Comparison of ENCODE assay signal across 8 mouse cellular contexts in genomic region chr10:18056391-18056745, GRCm38 (mm10). TPM values are rescaled to one million over a fixed set of nuclear protein-coding genes. Genes with fewer than 3 reads are reported as not detected.
DNase-seq lines count a peak whose midpoint lies in the region; ATAC-seq lines count a peak whose summit lies in the region.

No protein-coding gene starts in this region.

- H3K27me3 ChIP-seq in megakaryocyte, embryonic 14.5 days (replicated peaks), result no peaks in the 10 kb centered on the region
- H3K27me3 ChIP-seq in embryonic facial prominence, embryonic 14.5 days (replicated peaks; ENCODE audit: control insufficient read depth, insufficient read depth, low read length), result no peaks in the 10 kb centered on the region
- no peaks in the 10 kb centered on the region for H3K27me3 ChIP-seq in limb, embryonic 10.5 days (ENCODE audit: low read depth, poor library complexity, severe bottlenecking)
- no peaks in the 10 kb centered on the region for H3K27me3 ChIP-seq in neural tube, embryonic 15.5 days (replicated peaks)

- H3K36me3 ChIP-seq in megakaryocyte, embryonic 14.5 days (replicated peaks; ENCODE audit: low read length), result no peaks in the 10 kb centered on the region
- H3K36me3 ChIP-seq in embryonic facial prominence, embryonic 14.5 days (ENCODE audit: control insufficient read depth, insufficient read depth, low read length), result no peaks in the 10 kb centered on the region
- H3K36me3 ChIP-seq in limb, embryonic 10.5 days, result no peaks in the 10 kb centered on the region
- no peaks in the 10 kb centered on the region for H3K36me3 ChIP-seq in neural tube, embryonic 15.5 days

- peak overlapping the region; percentile 79 for H3K4me2 ChIP-seq in embryonic facial prominence, embryonic 14.5 days (ENCODE audit: low read depth, low read length)
- peak overlapping the region; percentile 70 for H3K4me2 ChIP-seq in neural tube, embryonic 15.5 days

- whole genome bisulfite sequencing in embryonic facial prominence, embryonic 14.5 days, result 0% methylated on average over 8 of the region's 8 CpGs
- 1% methylated on average over 8 of the region's 8 CpGs for WGBS in limb, embryonic 10.5 days
- WGBS in neural tube, embryonic 15.5 days, result under 1% methylated on average over 8 of the region's 8 CpGs

- H3K27ac ChIP-seq in embryonic facial prominence, embryonic 14.5 days (replicated peaks; ENCODE audit: low read depth, low read length), result peak overlapping the region; percentile 94
- H3K27ac ChIP-seq in limb, embryonic 10.5 days, result peak overlapping the region; percentile 96
- H3K27ac ChIP-seq in neural tube, embryonic 15.5 days (replicated peaks), result peak overlapping the region; percentile 94

- peak overlapping the region; percentile 93 for H3K9ac ChIP-seq in embryonic facial prominence, embryonic 14.5 days (ENCODE audit: low read depth, low read length)
- peak overlapping the region; percentile 96 for H3K9ac ChIP-seq in neural tube, embryonic 15.5 days (replicated peaks)

- H3K4me3 ChIP-seq in megakaryocyte, embryonic 14.5 days (replicated peaks), result peak overlapping the region; percentile 99
- peak overlapping the region; percentile 95 for H3K4me3 ChIP-seq in embryonic facial prominence, embryonic 14.5 days (ENCODE audit: low read depth, low read length)
- H3K4me3 ChIP-seq in limb, embryonic 10.5 days, result peak overlapping the region; percentile 99
- peak overlapping the region; percentile 97 for H3K4me3 ChIP-seq in neural tube, embryonic 15.5 days (replicated peaks)

- no peak for ATAC-seq in megakaryocyte, adult 5-6 weeks (ENCODE audit: poor library complexity, severe bottlenecking)
- no peak for ATAC-seq in embryonic facial prominence, embryonic 14.5 days (ENCODE audit: low read depth)
- no peak for ATAC-seq in neural tube, embryonic 15.5 days (ENCODE audit: low FRiP score)

- no peak for DNase-seq in embryonic facial prominence, embryonic 14.5 days (ENCODE audit: low spot score)
- no peak for DNase-seq in limb, embryonic 10.5 days (ENCODE audit: low spot score)
- no peak for DNase-seq in thymus, postnatal 36 days
- no peak for DNase-seq in yolk sac, embryonic 10.5 days (ENCODE audit: low spot score)
- no peak for DNase-seq in adrenal gland, postnatal 36 days

- H3K9me3 ChIP-seq in megakaryocyte, embryonic 14.5 days, result no peaks in the 10 kb centered on the region
- H3K9me3 ChIP-seq in embryonic facial prominence, embryonic 14.5 days (ENCODE audit: control insufficient read depth, low read length), result no peaks in the 10 kb centered on the region
- H3K9me3 ChIP-seq in limb, embryonic 10.5 days (replicated peaks), result no peaks in the 10 kb centered on the region
- H3K9me3 ChIP-seq in neural tube, embryonic 15.5 days (replicated peaks), result no peaks in the 10 kb centered on the region

- peaks cover 58% of the 10 kb centered on the region for H3K4me1 ChIP-seq in megakaryocyte, embryonic 14.5 days
- peaks cover 23% of the 10 kb centered on the region for H3K4me1 ChIP-seq in embryonic facial prominence, embryonic 14.5 days (ENCODE audit: control insufficient read depth, insufficient read depth, low read length)
- peaks cover 19% of the 10 kb centered on the region for H3K4me1 ChIP-seq in limb, embryonic 10.5 days
- H3K4me1 ChIP-seq in neural tube, embryonic 15.5 days, result peaks cover 25% of the 10 kb centered on the region

RNA-seq across cellular contexts. Expression of gene Reps1, which starts 0.7 kb away (rescaled TPM):
- 11.3 and 16.0 TPM in 2 replicates for polyA plus RNA-seq in megakaryocyte, embryonic 14.5 days (2012; ENCODE audit: insufficient read depth, low replicate concordance)
- total RNA-seq in megakaryocyte, adult 5-6 weeks (2015), result 67.3 and 78.2 TPM in 2 replicates
- 39.8 and 51.0 TPM in 2 replicates for total RNA-seq in megakaryocyte, adult 5-6 weeks (2017)
- 20.5 and 21.7 TPM in 2 replicates for polyA plus RNA-seq in embryonic facial prominence, embryonic 14.5 days (2014; fragmentation: Nextera tagmentation; extraction: Ambion mirVana)
- 17.8 and 18.3 TPM in 2 replicates for polyA plus RNA-seq in limb, embryonic 10.5 days (2016; fragmentation: Nextera tagmentation; extraction: Ambion mirVana)
- 19.3 and 25.6 TPM in 2 replicates for polyA plus RNA-seq in neural tube, embryonic 15.5 days (2015; fragmentation: Nextera tagmentation; extraction: Ambion mirVana)
- 10 to 100 TPM; 32.1 to 37.1 TPM for total RNA-seq in adrenal gland, postnatal 36 days (2021)

RNA-seq across cellular contexts. Expression of gene Abracl, which starts 33.3 kb away (rescaled TPM):
- 127 TPM in 1 of 2 replicates, not detected in the other for polyA plus RNA-seq in megakaryocyte, embryonic 14.5 days (2012; ENCODE audit: insufficient read depth, low replicate concordance)
- 291 and 343 TPM in 2 replicates for total RNA-seq in megakaryocyte, adult 5-6 weeks (2015)
- total RNA-seq in megakaryocyte, adult 5-6 weeks (2017), result 336 and 397 TPM in 2 replicates
- 143 and 152 TPM in 2 replicates for polyA plus RNA-seq in embryonic facial prominence, embryonic 14.5 days (2014; fragmentation: Nextera tagmentation; extraction: Ambion mirVana)
- 158 and 163 TPM in 2 replicates for polyA plus RNA-seq in limb, embryonic 10.5 days (2016; fragmentation: Nextera tagmentation; extraction: Ambion mirVana)
- 56.5 and 85.4 TPM in 2 replicates for polyA plus RNA-seq in neural tube, embryonic 15.5 days (2015; fragmentation: Nextera tagmentation; extraction: Ambion mirVana)
- 10 to 100 TPM; 16.5 to 32.1 TPM for total RNA-seq in adrenal gland, postnatal 36 days (2021)
